Mouse (Mus musculus): ENCODE measurements around the gene Snrpd3.

- TF ChIP-seq CTCF (IDR thresholded peaks at IDR 0.05; ENCODE audit: low read depth), result no peak
- TF ChIP-seq EP300 (optimal IDR thresholded peaks at IDR 0.05), result no peak
Measured at GRCm38 (mm10) chr10:75566321-75566720, 49.0 kb downstream of the Snrpd3 start.
